Mouse (Mus musculus): Measurements from ENCODE around the gene Prdx1. TPM values are rescaled to one million over a fixed set of nuclear protein-coding genes. Genes with fewer than 3 reads are reported as not detected.
A peak's percentile ranks its signal among the peaks of the same experiment; 100 is the strongest.

The Prdx1 gene
- polyA plus RNA-seq, 1 experiment from 2014 or later, result 1,024 TPM

DNA sequence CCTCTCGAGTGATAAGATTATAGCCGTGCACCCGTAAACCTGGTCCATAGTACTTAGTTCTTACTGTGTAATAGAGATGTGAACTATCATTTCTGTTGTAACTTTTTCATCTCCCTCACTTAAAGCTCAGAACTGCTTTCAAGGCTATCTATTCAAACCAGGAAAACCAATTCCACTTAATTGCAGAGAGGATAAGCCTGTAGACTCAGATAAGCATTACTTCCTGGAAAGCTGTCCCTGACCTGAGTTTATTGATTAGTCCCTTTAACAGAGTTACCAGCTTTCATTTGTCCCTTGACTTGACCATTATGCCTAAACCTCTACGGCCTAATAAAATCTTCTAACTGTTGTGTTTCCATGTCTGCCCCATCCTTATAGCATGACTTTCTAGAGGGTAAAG, 1.4 kb upstream of the Prdx1 start:
- ATAC-seq (replicated peaks; ENCODE audit: insufficient number of reproducible peaks, low FRiP score, low TSS enrichment), result no peak
- peaks cover 9% of the 10 kb centered on the region for H3K4me1 ChIP-seq (ENCODE audit: control insufficient read depth, insufficient read depth, low read length)
- peaks cover 5% of the 10 kb centered on the region for H3K36me3 ChIP-seq (ENCODE audit: control insufficient read depth, insufficient read depth, low read length)
- no peaks in the 10 kb centered on the region for H3K9me3 ChIP-seq (replicated peaks; ENCODE audit: control insufficient read depth, low read length)
- WGBS (ENCODE audit: insufficient replicate concordance), result 59% methylated on average over 4 of the region's 4 CpGs
- H3K27ac ChIP-seq (ENCODE audit: low read depth, low read length), result no peak overlapping the region
- no peaks in the 10 kb centered on the region for H3K27me3 ChIP-seq (ENCODE audit: control insufficient read depth, insufficient read depth, low read length)
- no peak overlapping the region for H3K4me2 ChIP-seq
- H3K9ac ChIP-seq (ENCODE audit: low read depth, low read length), result no peak overlapping the region
- H3K4me3 ChIP-seq (ENCODE audit: low read depth, low read length), result no peak overlapping the region

DNA sequence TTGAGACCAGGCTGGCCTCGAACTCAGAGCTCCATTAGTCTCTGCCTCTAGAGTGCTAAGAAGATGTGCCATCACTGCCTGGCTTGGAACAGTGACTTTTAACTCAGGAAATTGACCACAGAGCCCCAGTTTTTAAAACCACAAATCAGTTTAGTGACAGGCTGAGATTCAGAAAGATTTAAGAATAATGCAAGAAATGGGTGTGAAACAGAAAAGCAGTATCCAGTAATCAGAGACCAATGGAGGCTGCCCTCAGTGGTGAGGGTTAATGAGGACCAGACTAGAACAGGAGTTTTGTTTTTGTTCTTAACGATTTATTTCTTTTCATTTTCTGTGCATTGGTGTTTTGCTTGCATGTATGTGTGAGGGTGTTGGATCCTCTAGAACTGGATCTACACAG, 679 bp upstream of the Prdx1 start:
- H3K27me3 ChIP-seq (ENCODE audit: control insufficient read depth, insufficient read depth, low read length), result no peaks in the 10 kb centered on the region
- H3K36me3 ChIP-seq (ENCODE audit: control insufficient read depth, insufficient read depth, low read length), result peaks cover 11% of the 10 kb centered on the region
- 86% methylated on average over 2 of the region's 2 CpGs for WGBS (ENCODE audit: insufficient replicate concordance)
- H3K4me1 ChIP-seq (ENCODE audit: control insufficient read depth, insufficient read depth, low read length), result peaks cover 9% of the 10 kb centered on the region
- H3K4me3 ChIP-seq (ENCODE audit: low read depth, low read length), result peak overlapping the region; percentile 60
- no peak for ATAC-seq (replicated peaks; ENCODE audit: insufficient number of reproducible peaks, low FRiP score, low TSS enrichment)
- H3K9me3 ChIP-seq (replicated peaks; ENCODE audit: control insufficient read depth, low read length), result no peaks in the 10 kb centered on the region
- H3K27ac ChIP-seq (ENCODE audit: low read depth, low read length), result peak overlapping the region; percentile 92
- H3K9ac ChIP-seq (ENCODE audit: low read depth, low read length), result peak overlapping the region; percentile 74
- H3K4me2 ChIP-seq, result peak overlapping the region; percentile 76

DNA sequence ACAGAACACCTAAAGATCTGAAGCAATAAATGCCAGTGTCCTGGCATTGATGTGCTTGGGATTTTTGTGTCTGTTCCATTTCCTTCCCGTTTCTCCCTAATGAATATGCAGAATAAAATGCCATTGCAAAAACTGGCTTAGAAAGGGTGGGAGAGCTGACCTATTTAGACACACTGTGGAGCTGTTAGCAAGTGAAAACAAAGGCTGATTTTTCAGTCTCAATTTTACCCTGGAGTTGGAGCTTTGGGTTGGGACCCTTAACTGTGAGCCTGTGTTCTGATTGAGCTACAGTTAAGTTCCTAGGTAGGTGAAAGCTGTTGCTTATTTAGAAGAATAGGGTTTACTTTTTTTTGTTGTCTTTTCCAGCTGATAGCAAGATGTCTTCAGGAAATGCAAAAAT, 1.7 kb downstream of the Prdx1 start:
- peaks cover 9% of the 10 kb centered on the region for H3K4me1 ChIP-seq (ENCODE audit: control insufficient read depth, insufficient read depth, low read length)
- H3K36me3 ChIP-seq (ENCODE audit: control insufficient read depth, insufficient read depth, low read length), result peaks cover 20% of the 10 kb centered on the region
- ATAC-seq (replicated peaks; ENCODE audit: insufficient number of reproducible peaks, low FRiP score, low TSS enrichment), result no peak
- peak overlapping the region; percentile 60 for H3K4me3 ChIP-seq (ENCODE audit: low read depth, low read length)
- no peak overlapping the region for H3K27ac ChIP-seq (ENCODE audit: low read depth, low read length)
- 35% methylated on average over 1 of the region's 1 CpGs for WGBS (ENCODE audit: insufficient replicate concordance)
- no peaks in the 10 kb centered on the region for H3K9me3 ChIP-seq (replicated peaks; ENCODE audit: control insufficient read depth, low read length)
- peak overlapping the region; percentile 74; the same call in 1 of the 2 replicates for H3K9ac ChIP-seq (ENCODE audit: low read depth, low read length)
- no peaks in the 10 kb centered on the region for H3K27me3 ChIP-seq (ENCODE audit: control insufficient read depth, insufficient read depth, low read length)
- peak overlapping the region; percentile 76 for H3K4me2 ChIP-seq

DNA sequence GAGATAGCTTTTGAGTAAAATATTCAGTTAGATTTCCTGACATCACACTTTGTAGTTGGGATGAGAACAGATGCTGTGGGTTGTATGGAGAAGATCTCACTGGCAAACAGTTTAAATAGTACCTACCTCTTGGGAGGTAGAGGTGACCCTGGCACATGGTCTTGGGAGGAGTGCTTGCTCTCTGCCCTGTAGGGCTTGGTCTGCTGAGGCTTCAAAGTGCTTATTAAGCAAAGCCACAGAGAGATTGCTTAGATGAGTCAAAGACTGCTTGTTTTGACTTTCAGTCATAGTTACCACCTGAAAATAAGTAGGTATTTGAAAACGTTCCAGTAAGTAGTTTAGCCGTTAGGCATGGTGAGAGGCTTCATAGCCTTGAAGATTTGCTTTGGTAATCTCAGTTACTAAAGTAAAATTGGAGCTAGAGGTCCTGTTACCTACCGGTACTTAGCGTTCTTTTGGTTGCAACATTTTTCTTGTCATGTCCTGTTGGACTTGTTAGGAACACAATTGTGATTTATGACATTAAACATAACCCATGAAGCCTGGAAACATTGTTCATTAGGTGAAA, 4.0 kb downstream of the Prdx1 start:
- no peaks in the 10 kb centered on the region for H3K27me3 ChIP-seq (ENCODE audit: control insufficient read depth, insufficient read depth, low read length)
- no peaks in the 10 kb centered on the region for H3K9me3 ChIP-seq (replicated peaks; ENCODE audit: control insufficient read depth, low read length)
- H3K4me2 ChIP-seq, result no peak overlapping the region
- H3K4me1 ChIP-seq (ENCODE audit: control insufficient read depth, insufficient read depth, low read length), result peaks cover 9% of the 10 kb centered on the region
- no peak overlapping the region for H3K27ac ChIP-seq (ENCODE audit: low read depth, low read length)
- 92% methylated on average over 4 of the region's 4 CpGs for WGBS (ENCODE audit: insufficient replicate concordance)
- ATAC-seq (replicated peaks; ENCODE audit: insufficient number of reproducible peaks, low FRiP score, low TSS enrichment), result no peak
- H3K9ac ChIP-seq (ENCODE audit: low read depth, low read length), result no peak overlapping the region
- no peak overlapping the region for H3K4me3 ChIP-seq (ENCODE audit: low read depth, low read length)
- H3K36me3 ChIP-seq (ENCODE audit: control insufficient read depth, insufficient read depth, low read length), result peaks cover 34% of the 10 kb centered on the region

DNA sequence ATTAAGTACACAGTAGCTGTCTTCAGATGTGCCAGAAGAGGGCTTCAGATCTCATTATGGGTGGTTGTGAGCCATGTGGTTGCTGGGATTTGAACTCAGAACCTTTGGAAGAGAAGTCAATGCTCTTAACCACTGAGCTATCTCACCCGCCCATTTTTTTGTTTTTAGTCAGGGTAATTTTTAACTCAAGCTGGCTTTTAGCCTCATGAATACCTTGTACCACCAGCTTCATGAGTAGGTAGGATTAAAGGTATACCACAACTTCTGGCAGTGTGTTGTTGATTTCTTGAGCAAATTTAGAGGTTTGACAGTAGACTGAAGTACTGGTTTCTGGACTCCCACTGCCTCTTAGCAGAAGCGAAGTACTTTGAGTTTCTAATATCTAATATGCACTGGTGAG, 6.8 kb downstream of the Prdx1 start:
- Histone ChIP-seq H3K27ac (ENCODE audit: low read depth, low read length) (no peak overlapping the region), H3K27me3 (ENCODE audit: control insufficient read depth, insufficient read depth, low read length) (no peaks in the 10 kb centered on the region), H3K4me3 (ENCODE audit: low read depth, low read length) (no peak overlapping the region), H3K9me3 (replicated peaks; ENCODE audit: control insufficient read depth, low read length) (no peaks in the 10 kb centered on the region), H3K4me1 (ENCODE audit: control insufficient read depth, insufficient read depth, low read length) (peaks cover 2% of the 10 kb centered on the region; the same call in 1 of the 2 replicates), H3K4me2 (no peak overlapping the region), H3K9ac (ENCODE audit: low read depth, low read length) (no peak overlapping the region), H3K36me3 (ENCODE audit: control insufficient read depth, insufficient read depth, low read length) (peaks cover 43% of the 10 kb centered on the region)
- WGBS (ENCODE audit: insufficient replicate concordance), result 84% methylated on average over 2 of the region's 2 CpGs
- ATAC-seq (replicated peaks; ENCODE audit: insufficient number of reproducible peaks, low FRiP score, low TSS enrichment), result no peak

DNA sequence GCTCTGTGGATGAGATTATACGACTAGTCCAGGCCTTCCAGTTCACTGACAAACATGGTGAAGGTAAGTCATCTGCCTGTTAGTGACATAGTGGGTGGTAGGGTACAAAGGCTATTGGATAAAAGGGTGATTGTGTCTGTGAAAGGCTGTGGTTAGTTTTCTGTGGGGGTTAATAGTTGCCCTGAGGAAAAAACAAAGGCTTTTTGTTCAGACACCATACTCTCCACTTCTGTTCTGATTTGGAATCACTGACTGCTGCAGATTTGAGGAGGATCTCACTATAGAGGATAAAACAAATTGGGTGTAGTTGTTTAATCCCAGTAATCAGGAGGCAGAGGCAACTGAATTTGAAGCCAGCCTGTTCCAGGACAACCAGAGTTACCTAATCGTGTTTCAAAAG, 8.4 kb downstream of the Prdx1 start:
- H3K9me3 ChIP-seq (replicated peaks; ENCODE audit: control insufficient read depth, low read length), result no peaks in the 10 kb centered on the region
- no peak for ATAC-seq (replicated peaks; ENCODE audit: insufficient number of reproducible peaks, low FRiP score, low TSS enrichment)
- H3K27me3 ChIP-seq (ENCODE audit: control insufficient read depth, insufficient read depth, low read length), result no peaks in the 10 kb centered on the region
- H3K36me3 ChIP-seq (ENCODE audit: control insufficient read depth, insufficient read depth, low read length), result peaks cover 42% of the 10 kb centered on the region
- H3K9ac ChIP-seq (ENCODE audit: low read depth, low read length), result no peak overlapping the region
- no peak overlapping the region for H3K4me2 ChIP-seq
- H3K4me3 ChIP-seq (ENCODE audit: low read depth, low read length), result no peak overlapping the region
- 0 out of 2 replicates have a peak, but pooled peaks cover 1% of the 10 kb centered on the region for H3K4me1 ChIP-seq (ENCODE audit: control insufficient read depth, insufficient read depth, low read length)
- H3K27ac ChIP-seq (ENCODE audit: low read depth, low read length), result no peak overlapping the region
- 86% methylated on average over 2 of the region's 2 CpGs for WGBS (ENCODE audit: insufficient replicate concordance)

DNA sequence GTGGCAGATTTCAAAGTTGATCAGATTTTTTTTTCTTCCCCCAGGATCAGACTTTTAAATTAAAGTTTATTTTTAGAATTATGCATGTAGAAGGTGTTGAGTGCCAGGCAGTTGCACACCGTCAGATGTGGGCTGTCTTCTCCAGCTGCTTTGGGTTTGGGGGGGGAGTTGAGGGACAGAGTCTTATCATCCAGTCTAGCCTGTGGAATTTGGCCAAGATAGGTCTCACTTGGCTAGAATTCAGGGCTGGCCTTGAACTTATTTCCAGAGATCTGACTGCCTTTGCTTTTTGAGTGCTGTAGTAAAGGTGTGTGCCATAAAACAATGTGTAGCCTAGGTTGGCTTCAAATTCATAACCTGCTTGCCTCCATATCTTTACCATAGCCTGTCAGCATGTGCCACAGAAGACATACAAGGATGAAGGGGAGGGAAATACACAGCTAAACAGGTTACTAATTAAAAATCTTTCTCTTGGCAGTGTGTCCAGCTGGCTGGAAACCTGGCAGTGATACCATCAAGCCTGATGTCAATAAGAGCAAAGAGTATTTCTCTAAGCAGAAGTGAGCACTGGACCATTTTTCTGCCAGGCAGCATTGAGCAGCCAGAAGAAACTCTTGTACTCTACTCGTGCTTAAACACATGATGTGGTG, 13.5 kb downstream of the Prdx1 start:
- Histone ChIP-seq H3K27ac (ENCODE audit: low read depth, low read length) (peak overlapping the region; percentile 6; the same call in 1 of the 2 replicates), H3K27me3 (ENCODE audit: control insufficient read depth, insufficient read depth, low read length) (no peaks in the 10 kb centered on the region), H3K4me2 (no peak overlapping the region), H3K4me3 (ENCODE audit: low read depth, low read length) (no peak overlapping the region), H3K9ac (ENCODE audit: low read depth, low read length) (no peak overlapping the region), H3K9me3 (replicated peaks; ENCODE audit: control insufficient read depth, low read length) (no peaks in the 10 kb centered on the region), H3K4me1 (ENCODE audit: control insufficient read depth, insufficient read depth, low read length) (0 out of 2 replicates have a peak, but pooled peaks cover 3% of the 10 kb centered on the region), H3K36me3 (ENCODE audit: control insufficient read depth, insufficient read depth, low read length) (peaks cover 23% of the 10 kb centered on the region)
- 38% methylated on average over 2 of the region's 2 CpGs for WGBS (ENCODE audit: insufficient replicate concordance)
- ATAC-seq (replicated peaks; ENCODE audit: insufficient number of reproducible peaks, low FRiP score, low TSS enrichment), result no peak

DNA sequence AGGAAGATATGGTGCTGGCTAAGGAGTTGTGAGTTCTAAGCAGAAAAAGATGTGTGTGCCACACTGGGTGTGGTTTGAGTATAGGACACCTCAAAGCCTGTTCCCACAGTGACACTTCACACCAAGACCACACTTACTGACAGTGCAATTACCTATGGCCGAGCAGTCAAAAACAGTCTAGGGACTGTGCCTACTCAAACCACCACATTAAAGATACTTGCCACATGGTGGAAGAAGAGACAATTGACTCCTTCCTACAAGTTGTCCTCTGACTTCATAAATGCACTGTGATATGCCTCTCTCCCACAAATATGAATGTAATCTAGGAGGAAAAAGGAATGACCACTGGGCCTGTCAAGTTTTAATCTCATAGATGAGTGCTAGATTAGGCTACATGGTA, 15.6 kb downstream of the Prdx1 start:
- H3K4me2 ChIP-seq, result no peak overlapping the region
- no peak overlapping the region for H3K27ac ChIP-seq (ENCODE audit: low read depth, low read length)
- ATAC-seq (replicated peaks; ENCODE audit: insufficient number of reproducible peaks, low FRiP score, low TSS enrichment), result no peak
- 73% methylated on average over 1 of the region's 1 CpGs for WGBS (ENCODE audit: insufficient replicate concordance)
- no peaks in the 10 kb centered on the region for H3K27me3 ChIP-seq (ENCODE audit: control insufficient read depth, insufficient read depth, low read length)
- H3K9me3 ChIP-seq (replicated peaks; ENCODE audit: control insufficient read depth, low read length), result no peaks in the 10 kb centered on the region
- H3K36me3 ChIP-seq (ENCODE audit: control insufficient read depth, insufficient read depth, low read length), result peaks cover 12% of the 10 kb centered on the region
- no peak overlapping the region for H3K4me3 ChIP-seq (ENCODE audit: low read depth, low read length)
- H3K9ac ChIP-seq (ENCODE audit: low read depth, low read length), result no peak overlapping the region
- 0 out of 2 replicates have a peak, but pooled peaks cover 3% of the 10 kb centered on the region for H3K4me1 ChIP-seq (ENCODE audit: control insufficient read depth, insufficient read depth, low read length)

DNA sequence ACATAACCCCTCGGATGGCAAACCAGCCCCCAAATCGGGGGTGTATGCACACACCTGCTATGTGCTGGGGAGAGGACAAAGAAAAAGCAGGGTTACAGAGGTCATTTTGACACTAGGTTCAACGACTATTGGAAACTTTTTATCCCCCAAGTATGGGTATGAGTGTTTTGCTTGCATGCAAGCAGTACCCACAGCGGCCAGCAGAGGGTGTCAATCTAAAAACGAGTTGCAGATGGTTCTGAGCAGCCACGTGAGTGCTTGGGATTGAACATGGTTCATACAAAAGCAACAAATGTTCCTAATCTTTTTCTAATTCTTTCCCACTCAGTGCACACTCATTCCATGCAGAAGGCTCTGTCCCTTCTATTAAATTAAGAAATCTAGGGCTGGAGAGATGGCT, 18.5 kb downstream of the Prdx1 start:
- Histone ChIP-seq H3K27me3 (ENCODE audit: control insufficient read depth, insufficient read depth, low read length) (no peaks in the 10 kb centered on the region), H3K4me1 (ENCODE audit: control insufficient read depth, insufficient read depth, low read length) (0 out of 2 replicates have a peak, but pooled peaks cover 2% of the 10 kb centered on the region), H3K9me3 (replicated peaks; ENCODE audit: control insufficient read depth, low read length) (no peaks in the 10 kb centered on the region), H3K4me3 (ENCODE audit: low read depth, low read length) (no peak overlapping the region), H3K4me2 (no peak overlapping the region), H3K36me3 (ENCODE audit: control insufficient read depth, insufficient read depth, low read length) (peaks cover 8% of the 10 kb centered on the region; the same call in 1 of the 2 replicates), H3K27ac (ENCODE audit: low read depth, low read length) (no peak overlapping the region), H3K9ac (ENCODE audit: low read depth, low read length) (no peak overlapping the region)
- no peak for ATAC-seq (replicated peaks; ENCODE audit: insufficient number of reproducible peaks, low FRiP score, low TSS enrichment)
- 35% methylated on average over 6 of the region's 6 CpGs for WGBS (ENCODE audit: insufficient replicate concordance)
